Mouse (Mus musculus) spleen, embryonic (tissue): ENCODE measurements around the gene Rnls.

ENCODE experiments used
- CTCF ChIA-PET: fragments of 350-600 bp; sonication (Branson Sonifier 250); formaldehyde crosslinking; loops from one replicate; lab custom pipeline; 2022; lab: Charles Lee

The Rnls gene

GRCm38 (mm10) chr19:33264224-33264993 lies 127.7 kb downstream of the Rnls start:
- CTCF ChIA-PET: no interaction called here

GRCm38 (mm10) chr19:33262421-33262820 lies 129.7 kb downstream of the Rnls start:
- CTCF ChIA-PET: no interaction called here

GRCm38 (mm10) chr19:33259164-33259563 lies 132.9 kb downstream of the Rnls start:
- CTCF ChIA-PET: interaction anchor here (0.8 kb wide), 1 partner anchor 10 kb away, joined by 14 read pairs; no protein-coding TSS in a partner anchor

DNA sequence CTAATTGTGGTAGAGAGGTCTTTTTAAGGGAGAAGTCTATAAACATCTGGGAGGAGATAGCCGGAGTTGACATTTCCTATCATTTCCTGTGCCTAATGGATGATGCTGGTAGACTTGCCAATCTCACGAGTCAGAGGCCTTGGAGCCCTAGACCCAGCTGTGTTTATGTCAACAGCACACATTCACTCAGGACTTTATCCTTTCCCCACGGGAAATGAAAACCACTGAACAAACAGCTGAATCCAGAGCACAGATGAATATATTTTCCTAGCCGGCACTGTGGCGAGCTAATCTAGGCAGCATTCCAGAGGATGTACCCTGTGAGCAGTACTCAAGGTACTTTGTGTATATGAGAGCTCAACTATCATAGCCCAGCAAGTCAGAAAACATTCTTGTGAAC lies 138.2 kb downstream of the Rnls start:
- CTCF ChIA-PET: no interaction called here

GRCm38 (mm10) chr19:33252226-33252625 lies 139.9 kb downstream of the Rnls start:
- CTCF ChIA-PET: interaction anchor here (0.7 to 0.8 kb wide), 2 partner anchors 9 to 1043 kb away, joined by 3 read pairs; no protein-coding TSS in a partner anchor

DNA sequence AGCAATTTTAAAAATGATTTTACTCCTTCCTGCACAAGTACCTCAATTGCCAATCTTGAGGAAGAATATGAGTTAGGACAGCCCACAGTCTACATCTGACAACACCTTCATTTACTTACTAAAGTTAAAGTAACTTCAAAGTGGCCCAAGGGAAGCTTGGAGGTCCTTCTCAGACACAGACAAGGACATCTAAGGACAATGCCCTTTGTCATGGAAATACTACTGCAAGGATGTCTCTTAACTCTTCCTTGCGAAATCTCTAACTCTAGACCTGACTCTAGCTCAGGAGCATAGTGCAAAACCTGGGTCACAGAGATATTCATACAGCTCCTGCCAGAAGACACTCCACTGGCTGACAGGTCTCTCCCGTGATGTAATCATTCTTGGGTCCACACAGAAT lies 147.9 kb downstream of the Rnls start:
- CTCF ChIA-PET: no interaction called here

GRCm38 (mm10) chr19:33240386-33240785 lies 151.7 kb downstream of the Rnls start:
- CTCF ChIA-PET: interaction anchor here (0.5 to 0.7 kb wide), 2 partner anchors 454 to 533 kb away, joined by 3 read pairs; no protein-coding TSS in a partner anchor

DNA sequence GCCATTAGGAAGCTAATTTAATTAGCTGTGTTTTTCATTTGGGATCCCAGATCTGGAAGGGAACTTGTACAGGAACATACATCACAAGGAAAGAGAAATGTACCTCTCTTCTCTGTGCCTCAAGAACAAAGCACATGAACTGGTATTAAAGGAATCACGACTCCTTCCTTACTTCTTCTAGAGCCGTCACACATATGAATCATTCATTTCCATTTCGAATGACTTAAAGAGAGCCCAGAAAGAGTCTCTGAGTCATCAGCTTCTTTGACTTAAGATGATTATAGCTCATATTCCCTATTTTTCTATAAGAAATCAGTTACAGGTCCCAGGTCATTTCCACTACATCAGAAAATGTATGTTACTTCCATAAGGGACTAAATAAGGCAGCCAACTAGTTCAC lies 159.2 kb downstream of the Rnls start:
- CTCF ChIA-PET: no interaction called here

GRCm38 (mm10) chr19:33231303-33231702 lies 160.8 kb downstream of the Rnls start:
- CTCF ChIA-PET: no interaction called here

GRCm38 (mm10) chr19:33227004-33227403 lies 165.1 kb downstream of the Rnls start:
- CTCF ChIA-PET: interaction anchor here (0.7 to 1.7 kb wide), 3 partner anchors 471 to 512 kb away, joined by 3 to 7 read pairs (median 3); no protein-coding TSS in a partner anchor

DNA sequence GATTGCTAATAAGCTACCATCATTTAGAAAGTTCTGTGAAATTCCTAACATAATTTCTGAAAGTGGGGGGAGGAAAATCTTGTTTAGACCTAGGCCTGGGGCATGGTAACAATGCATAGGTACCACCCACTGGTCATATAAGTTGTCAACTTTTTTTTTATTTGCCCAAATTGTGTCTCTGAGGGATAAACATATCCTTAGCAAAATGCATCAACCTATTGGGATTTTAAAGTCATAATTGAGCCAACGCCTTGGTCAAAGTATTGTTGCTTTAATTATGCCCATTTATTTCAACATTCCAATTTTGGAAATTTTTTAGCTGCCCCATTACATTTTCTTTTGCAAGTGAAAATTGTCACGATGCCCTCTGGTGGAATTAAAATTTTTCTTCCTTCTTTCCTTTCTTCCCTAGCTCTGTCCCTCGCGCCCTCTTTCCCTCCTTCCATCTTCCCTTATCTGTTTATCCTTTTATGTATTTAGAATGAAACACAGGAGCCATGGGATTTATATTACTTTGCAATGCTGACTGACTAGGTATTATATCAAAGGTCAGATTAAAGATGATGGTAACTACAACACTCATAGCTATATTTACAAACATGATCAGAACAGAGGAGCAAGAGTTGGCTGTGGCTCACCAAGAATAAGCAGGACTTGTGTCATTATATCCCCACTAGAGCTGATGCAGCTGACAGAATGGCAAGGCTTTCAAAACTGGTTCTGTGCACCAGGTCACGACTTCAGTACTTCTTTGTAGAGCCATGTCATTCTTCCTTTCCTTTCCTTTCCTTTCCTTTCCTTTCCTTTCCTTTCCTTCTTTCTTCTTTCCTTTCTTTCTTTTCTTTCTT lies 166.0 kb downstream of the Rnls start:
- CTCF ChIA-PET: interaction anchor here (0.6 to 1.5 kb wide), 6 partner anchors 468 to 511 kb away, joined by 3 to 7 read pairs (median 6); no protein-coding TSS in a partner anchor

GRCm38 (mm10) chr19:33225002-33225376 lies 167.1 kb downstream of the Rnls start:
- CTCF ChIA-PET: interaction anchor here (0.5 to 2.6 kb wide), 6 partner anchors 106 to 510 kb away, joined by 3 to 12 read pairs (median 4); no protein-coding TSS in a partner anchor

GRCm38 (mm10) chr19:33224181-33225001 lies 167.7 kb downstream of the Rnls start:
- CTCF ChIA-PET: interaction anchor here (0.6 to 2.6 kb wide), 6 partner anchors 105 to 506 kb away, joined by 3 to 12 read pairs (median 4); partner anchors contain the start of gene Atad1

DNA sequence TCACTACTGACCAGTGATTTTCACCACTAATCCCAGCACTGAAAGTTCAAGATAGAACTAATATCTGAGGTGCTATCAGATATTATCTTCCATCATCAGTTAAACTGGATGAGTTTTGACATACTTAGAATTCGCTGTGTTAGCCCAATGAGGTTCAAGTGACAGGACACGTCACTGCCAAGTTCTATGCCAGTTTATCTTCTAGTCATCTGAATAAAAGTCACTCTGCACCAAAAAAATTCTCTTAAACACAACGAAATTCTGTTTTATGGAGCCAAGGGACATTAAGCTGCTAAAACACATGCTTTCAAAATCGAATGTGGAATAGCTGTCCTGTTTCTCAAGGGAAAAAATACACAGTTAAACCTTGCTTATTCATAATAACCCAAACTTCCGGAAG lies 168.3 kb downstream of the Rnls start:
- CTCF ChIA-PET: interaction anchor here (0.6 to 2.6 kb wide), 4 partner anchors 149 to 506 kb away, joined by 3 to 12 read pairs (median 8); partner anchors contain the start of gene Atad1

GRCm38 (mm10) chr19:33223276-33223675 lies 168.8 kb downstream of the Rnls start:
- CTCF ChIA-PET: interaction anchor here (0.6 to 2.6 kb wide), 3 partner anchors 468 to 507 kb away, joined by 3 to 12 read pairs (median 5); partner anchors contain the start of gene Atad1

DNA sequence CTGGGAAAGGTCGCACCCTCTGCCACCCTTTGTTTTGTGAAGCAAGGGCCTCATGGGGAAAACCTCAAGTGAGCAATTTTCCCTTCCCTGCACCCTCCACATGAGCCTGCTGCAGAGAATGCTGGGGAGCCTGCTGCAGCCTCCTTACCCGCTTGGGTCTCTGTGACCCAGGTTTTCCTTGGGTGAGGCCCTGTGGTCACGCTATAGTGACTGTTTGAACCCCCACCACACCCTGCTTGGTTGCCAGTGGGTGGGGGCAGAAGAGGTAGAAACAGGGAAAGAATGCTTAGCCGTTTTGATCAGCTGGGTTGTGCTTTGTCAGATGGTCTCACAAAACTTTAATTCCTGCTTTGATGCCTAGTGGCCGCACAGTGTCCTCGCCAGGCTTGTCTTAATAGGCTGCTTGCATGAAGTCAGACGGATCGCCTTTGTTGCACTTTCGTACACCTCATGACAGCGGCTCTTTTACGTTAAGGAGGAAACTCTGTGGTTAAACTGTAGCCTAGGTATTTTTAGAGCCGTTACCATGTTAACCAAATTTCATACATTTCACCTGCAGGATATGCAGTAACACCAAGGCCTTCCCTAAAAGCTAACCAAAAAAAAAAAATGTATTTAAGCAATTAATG lies 169.4 kb downstream of the Rnls start:
- CTCF ChIA-PET: interaction anchor here (0.6 to 2.6 kb wide), 4 partner anchors 468 to 595 kb away, joined by 3 to 12 read pairs (median 4); partner anchors contain the start of gene Atad1

DNA sequence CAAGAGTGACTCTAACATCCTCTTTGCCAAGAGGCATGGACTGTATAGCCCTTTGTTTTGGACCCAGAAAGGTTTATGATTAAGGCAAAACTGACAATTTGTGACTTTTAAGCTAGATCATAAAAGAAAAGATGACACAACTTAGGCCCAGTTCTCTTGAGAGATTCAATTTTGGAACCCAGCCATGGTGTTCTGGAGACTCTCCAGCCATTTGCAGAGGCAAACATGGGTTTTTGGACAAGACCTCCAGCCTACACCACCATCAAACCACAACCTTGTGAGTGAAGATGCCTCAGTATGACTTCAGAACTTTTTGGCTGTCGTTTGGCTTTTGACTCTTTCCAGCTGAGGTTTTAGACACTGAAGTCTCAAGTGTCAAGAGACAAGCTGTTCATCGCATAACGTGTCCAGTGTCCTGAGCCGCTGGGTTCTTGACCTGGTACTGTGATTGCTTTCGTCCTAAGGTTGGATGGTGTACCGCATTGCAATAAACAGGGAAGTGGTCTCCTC lies 174.2 kb downstream of the Rnls start:
- CTCF ChIA-PET: interaction anchor here (0.6 kb wide), 1 partner anchor 696 kb away, joined by 14 read pairs; no protein-coding TSS in a partner anchor

- CTCF ChIA-PET: no interaction called here
Observed at GRCm38 (mm10) chr19:33209709-33210108, 182.4 kb downstream of the Rnls start.

- CTCF ChIA-PET: interaction anchor here (0.6 kb wide), 1 partner anchor 106 kb away, joined by 3 read pairs; no protein-coding TSS in a partner anchor
Observed at GRCm38 (mm10) chr19:33207991-33208390, 184.1 kb downstream of the Rnls start.

GRCm38 (mm10) chr19:33205389-33205788 lies 186.7 kb downstream of the Rnls start:
- CTCF ChIA-PET: interaction anchor here (0.7 kb wide), 1 partner anchor 453 kb away, joined by 3 read pairs; no protein-coding TSS in a partner anchor
